Mouse (Mus musculus): ENCODE results near the gene Epn2. TPM values are rescaled to one million over a fixed set of nuclear protein-coding genes. Genes with fewer than 3 reads are reported as not detected.
A peak's percentile ranks its signal among the peaks of the same experiment; 100 is the strongest.

The Epn2 gene
- polyA plus RNA-seq, 2 experiments from 2014 or later: 0.26 to 0.86 TPM

- no peak for ATAC-seq
These were observed 91.6 kb downstream of the Epn2 start for GRCm38 (mm10) chr11:61487936-61488335.

- no peak for ATAC-seq
These were observed 92.1 kb downstream of the Epn2 start for GRCm38 (mm10) chr11:61487401-61487800.

GRCm38 (mm10) chr11:61486458-61487219, 92.8 kb downstream of the Epn2 start:
- ATAC-seq: no peak

GRCm38 (mm10) chr11:61485541-61486457, 93.7 kb downstream of the Epn2 start:
- ATAC-seq: no peak

- no peak for ATAC-seq
These were observed 94.6 kb downstream of the Epn2 start, which contains the start of gene Mfap4 for GRCm38 (mm10) chr11:61484613-61485540. Gene Mfap4 (plus strand): TSS chr11:61485431.

GRCm38 (mm10) chr11:61484256-61484612, 95.3 kb downstream of the Epn2 start:
- no peak for ATAC-seq

GRCm38 (mm10) chr11:61483226-61483845, 96.2 kb downstream of the Epn2 start:
- ATAC-seq: no peak

GRCm38 (mm10) chr11:61481239-61482090, 98.0 kb downstream of the Epn2 start:
- peak; percentile 67 for ATAC-seq

- ATAC-seq: no peak
These were observed 100.7 kb downstream of the Epn2 start for GRCm38 (mm10) chr11:61478788-61479187.

- no peak for ATAC-seq
These were observed 101.7 kb downstream of the Epn2 start for GRCm38 (mm10) chr11:61477566-61478508.

- no peak for ATAC-seq
These were observed 102.6 kb downstream of the Epn2 start for GRCm38 (mm10) chr11:61476786-61477382.

GRCm38 (mm10) chr11:61473630-61474029, 105.9 kb downstream of the Epn2 start:
- no peak for ATAC-seq

- no peak for ATAC-seq
These were observed 108.6 kb downstream of the Epn2 start for GRCm38 (mm10) chr11:61470880-61471279.

GRCm38 (mm10) chr11:61469317-61469917, 110.1 kb downstream of the Epn2 start:
- ATAC-seq: no peak

- ATAC-seq: no peak
These were observed 111.0 kb downstream of the Epn2 start for GRCm38 (mm10) chr11:61468534-61468933.
